Mouse (Mus musculus): ENCODE results near the gene Asic4.

Asic4 gene

GRCm38 (mm10) chr1:75467215-75467927 is 17.1 kb downstream of the Asic4 start:
- peak; percentile 81 for DNase-seq (ENCODE audit: low spot score)

DNA sequence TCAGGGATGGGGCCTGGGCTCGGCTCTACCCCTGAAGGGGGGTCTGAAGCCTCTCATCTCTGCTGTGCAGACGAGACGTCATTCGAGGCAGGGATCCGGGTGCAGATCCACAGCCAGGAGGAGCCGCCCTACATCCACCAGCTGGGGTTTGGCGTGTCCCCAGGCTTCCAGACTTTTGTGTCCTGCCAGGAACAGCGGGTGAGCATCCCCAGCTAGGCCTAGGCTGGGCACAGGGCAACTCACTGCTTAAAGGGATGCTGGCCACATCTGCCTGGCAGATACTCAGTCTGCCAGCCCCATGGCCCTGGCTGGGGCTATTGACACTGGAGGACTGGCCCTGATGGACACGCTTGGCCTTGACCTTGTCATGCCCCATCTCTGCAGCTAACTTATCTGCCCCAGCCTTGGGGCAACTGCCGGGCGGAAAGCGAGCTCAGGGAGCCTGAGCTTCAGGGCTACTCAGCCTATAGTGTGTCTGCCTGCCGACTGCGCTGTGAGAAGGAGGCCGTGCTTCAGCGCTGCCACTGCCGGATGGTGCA is 19.1 kb downstream of the Asic4 start:
- DNase-seq (ENCODE audit: low spot score), result peak; percentile 63

DNA sequence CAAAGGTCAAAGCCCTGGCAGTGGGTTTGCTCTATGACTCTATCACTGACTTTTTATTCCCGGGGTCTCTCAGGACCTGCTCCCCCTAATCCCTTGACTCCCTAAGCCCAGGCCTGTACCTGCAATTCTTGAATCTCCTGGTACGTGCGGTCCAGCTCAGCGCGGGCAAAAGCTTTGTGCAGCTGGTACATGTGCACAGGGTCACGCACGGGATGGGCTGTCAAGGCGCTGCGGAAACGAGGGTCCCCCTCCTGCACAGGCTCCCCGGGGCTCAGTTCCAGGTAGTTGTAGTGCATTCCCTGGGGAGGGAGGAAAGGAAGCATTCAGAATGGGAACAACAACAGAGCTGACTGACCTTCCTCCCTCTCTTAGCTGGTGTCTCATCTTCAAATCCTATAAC is 26.2 kb downstream of the Asic4 start:
- no peak for DNase-seq (ENCODE audit: low spot score)

DNA sequence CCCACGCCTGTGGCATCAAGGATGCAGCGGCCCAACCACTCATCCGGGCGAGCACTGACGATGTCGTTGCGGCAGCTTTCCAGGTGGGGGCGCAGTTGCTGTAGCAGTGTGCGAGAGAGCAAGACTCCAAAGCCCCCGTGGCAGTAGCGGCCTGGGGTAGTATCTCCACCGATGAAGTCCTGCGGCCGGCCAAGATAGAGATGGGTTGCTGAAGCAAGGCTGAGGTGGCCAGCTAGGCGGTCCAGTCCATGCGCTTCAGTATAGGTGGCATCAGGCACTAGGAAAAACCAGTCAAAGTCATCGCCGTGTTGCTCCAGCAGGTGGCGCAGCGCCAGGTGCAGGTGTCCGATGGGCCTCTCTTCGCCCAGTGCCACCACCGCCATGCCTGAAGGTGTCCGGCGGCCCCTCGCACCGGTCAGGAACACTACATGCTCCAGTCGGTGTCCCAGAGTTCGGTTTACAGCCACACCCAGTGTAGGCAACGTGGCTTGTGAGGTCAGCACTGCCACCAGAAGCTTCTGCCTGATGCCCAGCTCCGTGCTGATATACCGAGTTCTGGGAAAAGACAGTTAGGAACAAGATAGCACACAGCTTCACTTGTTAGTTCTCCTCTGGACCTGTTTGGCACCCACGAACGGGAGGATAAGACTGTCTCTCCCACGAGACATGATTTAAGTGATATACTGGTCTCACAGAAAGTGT is 27.2 kb downstream of the Asic4 start:
- peak; percentile 85 for DNase-seq (ENCODE audit: low spot score)

DNA sequence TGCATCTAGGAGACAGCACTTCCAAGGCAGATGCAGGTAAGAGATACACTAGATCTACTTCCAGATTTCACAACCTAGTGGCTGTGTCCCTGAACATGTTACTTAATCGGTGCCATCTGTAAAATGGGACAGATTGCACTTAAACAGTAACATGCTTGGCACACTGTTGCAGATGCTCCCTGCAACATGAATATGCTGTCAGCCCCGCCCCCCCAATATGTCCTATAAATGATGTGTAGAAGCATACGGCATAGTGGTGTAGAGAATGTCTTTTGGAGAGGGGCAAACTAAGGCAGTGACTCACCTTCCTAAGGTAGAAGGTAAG is 27.7 kb downstream of the Asic4 start:
- no peak for DNase-seq (ENCODE audit: low spot score)

DNA sequence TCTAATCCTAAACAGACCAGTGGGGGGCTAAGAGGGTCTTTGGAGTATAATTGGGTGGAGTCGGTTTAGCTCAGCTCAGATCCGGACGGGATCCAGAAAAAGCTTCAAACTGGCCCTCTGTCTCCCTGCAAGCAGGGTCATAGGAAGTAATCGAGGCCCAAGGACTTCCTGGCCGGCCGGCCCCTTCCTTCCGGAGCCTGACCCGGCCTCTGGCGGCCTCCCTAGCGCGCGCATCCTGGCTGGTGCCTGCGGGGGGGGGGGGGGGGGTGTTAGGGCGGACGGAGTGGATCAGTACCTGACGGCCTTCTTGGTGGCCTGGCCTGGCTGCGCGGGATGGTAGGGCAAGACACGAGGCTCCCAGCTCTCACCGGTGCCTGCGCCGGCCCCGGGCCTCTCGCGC is 28.3 kb downstream of the Asic4 start:
- no peak for DNase-seq (ENCODE audit: low spot score)

DNA sequence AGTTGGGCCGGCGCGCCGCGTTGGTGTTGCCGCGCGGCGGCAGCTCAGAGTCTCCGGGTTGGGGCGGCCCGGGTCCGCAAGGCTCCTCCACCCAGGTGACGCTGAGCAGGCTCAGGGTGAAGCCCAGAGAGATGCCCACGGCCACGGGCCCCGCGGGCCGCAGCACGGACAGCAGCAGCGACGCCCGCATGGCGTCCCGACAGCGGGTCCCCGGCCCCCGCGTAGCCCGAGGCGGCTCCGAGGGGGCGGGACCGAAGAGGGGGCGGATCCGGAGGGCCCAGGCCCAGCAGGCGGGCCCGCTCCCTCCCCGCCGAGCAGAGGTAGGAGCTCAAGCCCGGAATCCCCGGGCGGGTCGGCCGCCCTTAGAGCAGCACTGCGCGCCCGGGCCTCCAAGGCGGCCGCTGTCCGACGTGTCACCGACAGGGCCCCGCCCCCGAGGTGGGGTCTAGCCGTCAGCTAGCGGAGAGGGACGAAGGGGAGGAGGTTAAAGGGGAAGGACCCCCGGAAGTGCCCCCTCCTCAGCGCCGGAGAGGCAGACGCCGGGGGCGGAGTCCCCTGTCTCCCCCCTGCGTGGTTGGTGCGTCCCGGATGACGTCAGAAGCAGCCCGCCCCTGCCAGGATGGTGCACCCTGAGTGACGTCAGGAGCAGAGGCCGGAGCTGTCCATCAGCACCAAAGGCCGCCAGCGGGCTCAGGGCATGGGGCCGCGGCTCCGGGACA is 28.8 kb downstream of the Asic4 start, which contains the start of the genes Chpf and Tmem198:
Chpf (minus strand) TSS at position 392 of the 719 bp plus-strand sequence.
Tmem198 (plus strand) TSS at position 617 of the 719 bp plus-strand sequence.
- peak; percentile 98 for DNase-seq (ENCODE audit: low spot score)

DNA sequence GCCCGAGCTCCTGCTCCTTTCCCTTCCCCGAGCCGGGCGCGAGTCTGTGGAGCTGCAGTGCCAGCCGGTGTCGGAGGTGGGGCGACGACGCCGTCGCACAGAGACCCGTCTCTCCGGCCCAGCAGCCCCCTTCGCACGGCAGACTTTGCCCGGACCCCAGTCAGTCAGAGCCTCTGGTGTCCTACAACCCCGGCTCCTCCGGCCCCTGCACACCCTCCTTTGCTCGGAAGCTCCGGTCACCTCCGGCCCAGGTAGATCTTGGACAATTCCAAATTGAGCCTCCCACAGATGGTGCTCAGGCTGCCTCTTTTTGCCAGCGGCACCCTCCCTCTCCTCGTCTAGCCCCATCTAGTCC is 29.4 kb downstream of the Asic4 start:
- DNase-seq (ENCODE audit: low spot score), result no peak

DNA sequence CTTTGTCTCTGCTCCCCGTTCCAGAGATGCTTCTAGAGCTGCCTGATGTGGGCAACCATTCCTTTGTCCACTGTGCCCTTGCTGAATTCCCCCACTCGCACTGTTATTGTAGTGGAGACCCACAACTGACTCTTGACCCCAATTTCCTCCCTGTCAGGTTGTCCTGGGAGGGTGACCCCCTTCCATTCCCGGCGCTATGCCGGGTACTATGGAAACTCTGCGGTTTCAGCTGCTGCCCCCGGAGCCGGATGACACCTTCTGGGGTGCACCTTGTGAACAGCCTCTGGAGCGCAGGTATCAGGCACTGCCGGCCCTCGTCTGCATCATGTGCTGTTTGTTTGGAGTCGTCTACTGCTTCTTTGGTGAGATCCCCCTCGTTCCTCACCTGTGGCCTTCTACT is 29.8 kb downstream of the Asic4 start:
- no peak for DNase-seq (ENCODE audit: low spot score)

DNA sequence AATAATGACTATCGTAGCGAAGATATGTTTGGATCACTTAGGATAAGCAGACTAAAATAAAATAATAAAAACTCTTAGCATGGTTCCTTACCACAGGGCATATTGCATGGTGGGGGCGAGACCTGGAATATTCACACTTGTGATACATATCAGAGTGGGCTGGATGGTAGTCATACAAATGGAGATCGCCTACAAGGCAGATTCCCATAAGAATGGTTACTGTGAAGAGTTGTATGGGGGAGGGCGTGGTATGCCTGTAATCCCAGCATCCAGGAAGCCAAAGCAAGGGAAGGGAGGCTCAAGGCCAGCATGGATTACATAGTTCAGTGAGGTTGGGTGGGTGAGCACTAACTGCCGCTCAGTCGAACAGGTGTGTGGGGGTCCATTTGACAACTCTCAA is 30.5 kb downstream of the Asic4 start:
- DNase-seq (ENCODE audit: low spot score), result no peak

GRCm38 (mm10) chr1:75486561-75486960 is 36.3 kb downstream of the Asic4 start:
- DNase-seq (ENCODE audit: low spot score), result no peak

DNA sequence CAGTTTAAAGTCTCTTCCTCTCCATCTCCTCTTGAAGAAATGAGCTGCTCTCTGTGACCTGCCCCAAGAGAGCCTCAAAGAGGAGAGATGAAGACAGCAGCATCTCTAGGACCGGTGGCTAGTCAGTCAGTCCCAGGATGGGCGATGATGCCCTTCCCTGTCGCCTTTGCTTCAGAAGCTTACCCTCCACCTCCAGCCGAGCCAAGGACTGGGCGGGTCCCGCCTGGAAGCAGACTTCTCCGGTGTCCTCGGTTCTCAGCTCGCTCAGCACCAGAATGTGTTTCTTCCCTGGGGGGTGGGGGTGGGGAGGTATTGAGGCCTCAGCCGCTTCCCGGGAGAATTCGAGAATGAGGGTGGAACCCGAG is 36.8 kb downstream of the Asic4 start:
- DNase-seq (ENCODE audit: low spot score), result no peak

GRCm38 (mm10) chr1:75487405-75488161 is 37.3 kb downstream of the Asic4 start:
- DNase-seq (ENCODE audit: low spot score), result peak; percentile 66

- no peak for DNase-seq (ENCODE audit: low spot score)
Measured at GRCm38 (mm10) chr1:75490785-75491551, 40.7 kb downstream of the Asic4 start.

DNA sequence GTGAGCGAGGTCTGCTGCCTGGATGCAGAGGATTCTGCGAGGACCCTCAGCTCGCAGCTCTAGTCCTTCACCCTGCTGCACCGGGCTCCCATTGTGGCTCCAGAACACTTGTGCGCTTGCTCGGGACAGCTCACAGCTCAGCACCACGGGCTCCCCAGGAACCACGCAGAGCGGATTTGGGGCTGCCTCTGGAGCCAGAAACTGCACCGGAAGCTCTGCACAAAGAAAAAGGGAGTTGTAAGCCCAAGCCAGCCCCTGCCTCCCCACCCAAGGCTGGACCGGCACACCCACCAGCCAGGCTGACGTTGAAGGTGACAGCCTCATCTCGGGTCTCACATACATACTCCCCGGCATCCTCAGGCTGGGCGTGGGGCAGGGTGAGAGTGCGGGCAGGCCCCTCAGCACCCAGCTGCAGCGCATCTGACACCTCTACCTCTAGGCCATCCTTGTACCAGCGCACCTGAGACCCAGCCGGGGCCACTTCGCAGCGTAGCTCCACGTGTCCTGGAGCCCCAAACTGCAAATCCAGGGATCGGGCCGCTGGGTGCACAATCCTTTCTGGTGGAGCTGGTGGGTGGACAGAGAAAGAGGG is 42.4 kb downstream of the Asic4 start:
- DNase-seq (ENCODE audit: low spot score), result no peak

- DNase-seq (ENCODE audit: low spot score), result peak; percentile 47
Measured at GRCm38 (mm10) chr1:75494878-75495548, 44.8 kb downstream of the Asic4 start.

DNA sequence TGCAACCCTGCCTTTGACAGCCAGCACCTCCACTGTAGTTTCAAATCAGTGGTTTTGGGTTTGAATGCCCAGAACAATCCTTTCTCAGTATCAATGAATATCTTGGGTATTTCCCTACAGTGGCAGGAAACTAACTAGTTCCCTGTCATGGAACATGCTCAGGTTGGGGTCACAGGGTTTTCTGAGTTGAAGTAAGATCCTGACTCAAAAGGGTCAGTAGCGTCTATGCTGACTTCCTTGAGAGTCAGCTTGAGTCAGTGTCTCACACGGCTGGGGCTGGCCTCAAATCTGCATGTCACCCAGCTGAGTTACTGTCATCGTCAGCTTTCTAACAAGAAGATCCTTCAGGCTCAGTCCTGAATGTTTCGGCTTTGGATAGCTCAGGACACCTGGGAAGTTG is 48.7 kb downstream of the Asic4 start:
- no peak for DNase-seq (ENCODE audit: low spot score)

GRCm38 (mm10) chr1:75499441-75499840 is 49.2 kb downstream of the Asic4 start:
- DNase-seq (ENCODE audit: low spot score), result no peak

- no peak for DNase-seq (ENCODE audit: low spot score)
Measured at GRCm38 (mm10) chr1:75501905-75502304, 51.7 kb downstream of the Asic4 start.

DNA sequence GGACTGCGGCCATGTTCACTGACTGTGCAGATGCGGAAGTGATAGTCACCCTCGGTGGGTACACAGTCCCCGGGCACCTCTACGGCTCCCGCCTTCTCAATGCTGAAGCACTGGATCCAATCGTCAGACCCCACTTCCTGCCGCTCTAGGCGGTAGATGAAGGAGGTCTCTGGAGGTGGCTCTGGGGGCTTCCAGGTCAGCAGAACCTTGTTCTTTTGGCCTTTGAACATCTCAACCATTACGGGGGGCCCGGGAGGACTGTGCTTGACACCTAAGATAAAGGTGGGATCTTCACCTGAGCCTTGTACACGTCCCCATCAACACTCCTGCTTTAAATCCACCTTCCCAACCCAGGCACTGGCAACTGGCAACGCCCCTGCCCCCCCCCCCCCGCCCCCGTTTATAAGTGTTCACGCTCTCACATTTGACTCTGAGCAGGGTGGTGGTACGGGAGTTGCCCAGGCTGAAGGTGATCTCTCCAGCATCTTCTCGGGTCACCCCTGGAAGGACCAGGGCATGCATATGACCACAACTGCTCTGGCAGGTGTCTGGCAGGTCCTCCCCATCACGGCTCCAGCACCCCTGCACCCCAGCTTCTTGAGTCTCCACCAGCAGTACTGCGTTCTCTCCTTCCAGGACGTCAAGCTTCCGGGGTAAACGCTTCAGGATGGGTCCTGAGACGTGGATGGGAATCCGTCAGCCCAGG is 52.9 kb downstream of the Asic4 start:
- DNase-seq (ENCODE audit: low spot score), result no peak

All from ovary, postnatal 36 days (tissue).